Mouse (Mus musculus) thymus, adult 2 months (tissue): ENCODE results near the gene B3galt1. TPM values are rescaled to one million over a fixed set of nuclear protein-coding genes. Genes with fewer than 3 reads are reported as not detected.

ENCODE experiments used
- DNase-seq: peaks from one replicate; pipeline ENCODE4 v3.0.0; 2021
- H3K27ac ChIP-seq: fragments of 200-500 bp; 2 replicates; pipeline ENCODE4 v1.5.1; 2012; ENCODE audit warnings: low read length, control low read depth; ENCODE audit not compliant: control insufficient read depth, insufficient read depth
- H3K27me3 ChIP-seq: fragments of 200-500 bp; 2 replicates; pipeline ENCODE4 v1.6.1; 2012; ENCODE audit warnings: mild to moderate bottlenecking, low read length, moderate library complexity, mixed read lengths; ENCODE audit not compliant: control insufficient read depth, insufficient read depth
- H3K36me3 ChIP-seq: fragments of 200-500 bp; 2 replicates; pipeline ENCODE4 v1.6.1; 2012; ENCODE audit warnings: mild to moderate bottlenecking, low read length, moderate library complexity; ENCODE audit not compliant: control insufficient read depth, insufficient read depth
- H3K4me1 ChIP-seq: fragments of 200-500 bp; replicated peaks from 2 replicates; pipeline ENCODE4 v1.6.1; 2012; ENCODE audit warnings: low read length; ENCODE audit not compliant: control insufficient read depth, insufficient read depth
- H3K4me3 ChIP-seq: fragments of 200-500 bp; 2 replicates; pipeline ENCODE4 v1.5.1; 2012; ENCODE audit warnings: mild to moderate bottlenecking, low read length, control low read depth, moderate library complexity; ENCODE audit not compliant: control insufficient read depth, insufficient read depth
- CTCF ChIP-seq: fragments of 200-500 bp; IDR thresholded peaks from 2 replicates; pipeline ENCODE4 v1.5.1; 2012; ENCODE audit warnings: mild to moderate bottlenecking, control low read depth, low read length, moderate library complexity, borderline replicate concordance; ENCODE audit not compliant: control insufficient read depth, poor library complexity, insufficient read depth; ENCODE audit errors: extremely low read depth
- POLR2A ChIP-seq: fragments of 200-500 bp; IDR thresholded peaks from 2 replicates; pipeline ENCODE4 v1.6.1; 2012; ENCODE audit warnings: mild to moderate bottlenecking, low read length, control low read depth, moderate library complexity; ENCODE audit not compliant: control insufficient read depth, poor library complexity, insufficient read depth; ENCODE audit errors: extremely low read depth
- WGBS: fragments of 180-500 bp; shearing (Covaris S2); methylation state at CpG from one replicate; pipeline ENCODE4 v1.1.7; 2018; 5-methylcytosine and 5-hydroxymethylcytosine counted together
- polyA plus RNA-seq: library from polyadenylated mRNA; depleted of rRNA; stranded (reverse); fragments of >200 nt; gene quantifications from 2 replicates; pipeline ENCODE4 v1.2.3, GENCODE M21; 2012

B3galt1 gene
- polyA plus RNA-seq, 1 experiment = 0.04 TPM

DNA sequence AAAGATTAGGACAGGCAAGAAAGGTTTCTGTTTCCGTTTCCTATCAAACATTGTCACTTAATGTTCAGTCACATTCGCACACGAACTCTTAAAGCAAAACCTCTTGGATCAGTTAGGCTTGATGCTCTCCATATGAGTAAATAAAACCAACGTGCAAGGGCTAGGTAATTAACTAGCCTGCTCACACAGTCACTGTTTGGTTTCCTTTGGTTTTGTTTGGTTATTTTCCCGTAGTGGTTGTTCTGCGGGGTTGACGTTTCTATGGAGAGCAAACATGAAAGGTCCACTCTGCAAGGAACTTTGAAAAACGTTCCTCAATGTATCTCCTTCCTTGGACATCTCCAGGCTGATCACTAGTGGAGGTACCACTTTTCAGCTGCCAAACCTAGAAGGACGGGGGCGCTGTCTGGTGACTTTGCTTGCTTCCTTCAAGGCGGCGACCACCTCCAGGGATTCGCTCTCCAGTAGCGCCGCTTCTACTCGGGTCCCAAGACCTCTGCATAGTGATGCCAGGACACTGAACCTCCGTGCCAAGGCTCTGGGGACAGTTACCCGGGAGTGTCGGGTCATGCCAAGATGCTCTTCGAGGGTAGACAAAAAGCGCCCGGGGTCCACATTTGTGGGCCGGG lies 706 bp upstream of the B3galt1 start:
- H3K4me3 ChIP-seq = no peak overlapping the region
- peaks cover 6% of the 10 kb centered on the region for H3K27me3 ChIP-seq
- 6% methylated on average over 23 of the region's 23 CpGs for WGBS
- DNase-seq = no peak
- no peak for TF ChIP-seq POLR2A
- TF ChIP-seq CTCF = no peak
- H3K27ac ChIP-seq = no peak overlapping the region
- H3K4me1 ChIP-seq = no peaks in the 10 kb centered on the region
- no peaks in the 10 kb centered on the region for H3K36me3 ChIP-seq

DNA sequence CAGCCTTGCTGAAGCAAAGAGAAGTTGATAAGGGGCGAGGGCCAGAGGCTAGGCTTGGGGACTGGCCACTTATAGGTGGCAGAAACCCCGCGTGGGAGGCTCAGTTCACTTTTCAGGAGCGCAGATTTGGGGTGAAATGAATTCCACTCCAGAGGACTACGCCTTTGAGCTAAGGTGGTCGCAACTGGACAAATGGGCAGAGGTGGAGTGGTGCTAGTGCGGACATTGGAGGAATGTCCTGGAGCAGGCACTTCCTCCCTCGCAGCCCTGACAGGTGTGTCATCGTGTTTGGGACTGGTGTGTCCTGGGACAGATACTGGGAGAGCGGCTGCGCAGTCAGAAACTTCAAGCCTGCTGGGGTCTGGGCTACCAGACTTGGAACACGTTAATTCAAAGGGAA lies 895 bp downstream of the B3galt1 start:
- Histone ChIP-seq H3K4me3 (no peak overlapping the region), H3K36me3 (no peaks in the 10 kb centered on the region), H3K27me3 (peaks cover 6% of the 10 kb centered on the region), H3K27ac (no peak overlapping the region), H3K4me1 (no peaks in the 10 kb centered on the region)
- TF ChIP-seq CTCF = no peak
- DNase-seq = no peak
- WGBS = 9% methylated on average over 12 of the region's 12 CpGs

DNA sequence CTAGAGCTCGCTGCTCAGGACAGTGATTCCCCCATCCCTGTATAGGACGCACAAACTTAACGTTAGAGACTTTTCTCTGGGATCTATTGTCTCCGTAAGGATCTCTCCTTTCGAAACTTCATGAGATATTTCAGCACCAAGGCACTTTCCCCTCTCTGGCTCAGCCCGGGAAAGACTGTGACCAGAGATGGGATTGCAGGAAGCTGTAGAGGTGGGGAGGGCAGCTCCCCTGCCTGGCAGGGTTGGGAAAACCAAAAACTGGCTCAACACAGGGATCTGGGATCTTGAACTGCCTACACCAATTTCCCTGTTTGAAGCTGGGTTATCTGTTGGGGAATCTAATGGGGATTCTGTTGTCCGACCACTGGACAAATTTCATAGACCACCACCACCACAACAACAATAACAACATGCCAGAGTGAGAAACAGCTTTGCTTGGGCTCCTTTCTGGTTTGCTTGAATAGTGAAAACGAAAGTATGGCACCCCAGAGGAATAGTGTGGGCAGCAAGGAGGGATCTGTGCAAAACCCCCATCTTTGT lies 1.5 kb downstream of the B3galt1 start:
- Histone ChIP-seq H3K27ac (no peak overlapping the region), H3K4me3 (no peak overlapping the region), H3K27me3 (peaks cover 6% of the 10 kb centered on the region), H3K36me3 (no peaks in the 10 kb centered on the region), H3K4me1 (no peaks in the 10 kb centered on the region)
- no peak for TF ChIP-seq POLR2A
- no peak for TF ChIP-seq CTCF
- DNase-seq = no peak
- WGBS = 22% methylated on average over 8 of the region's 8 CpGs

DNA sequence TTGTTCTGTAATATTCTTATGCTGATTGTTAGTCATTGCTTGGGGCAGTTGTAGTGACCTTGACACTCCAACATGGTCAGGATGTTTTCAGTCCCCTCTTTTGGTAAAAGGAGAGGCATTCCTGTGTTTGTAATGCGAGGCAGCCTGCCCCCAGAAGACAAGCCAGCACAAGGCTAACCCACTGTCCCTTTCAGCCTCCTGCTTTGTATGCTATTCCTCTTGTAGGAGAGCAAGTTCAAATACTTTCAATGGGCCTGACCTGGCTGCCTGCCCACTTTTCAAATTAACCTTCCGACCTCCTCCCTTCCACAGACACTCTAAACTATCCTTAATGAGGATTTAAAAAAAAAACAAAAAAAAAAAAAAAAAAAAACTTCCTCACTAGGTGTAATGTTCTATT lies 11.0 kb downstream of the B3galt1 start:
- Histone ChIP-seq H3K4me1 (no peaks in the 10 kb centered on the region), H3K27me3 (no peaks in the 10 kb centered on the region), H3K27ac (no peak overlapping the region), H3K36me3 (no peaks in the 10 kb centered on the region), H3K4me3 (no peak overlapping the region)
- 84% methylated on average over 2 of the region's 2 CpGs for WGBS
- DNase-seq = no peak
- TF ChIP-seq POLR2A (no peak), CTCF (no peak)

DNA sequence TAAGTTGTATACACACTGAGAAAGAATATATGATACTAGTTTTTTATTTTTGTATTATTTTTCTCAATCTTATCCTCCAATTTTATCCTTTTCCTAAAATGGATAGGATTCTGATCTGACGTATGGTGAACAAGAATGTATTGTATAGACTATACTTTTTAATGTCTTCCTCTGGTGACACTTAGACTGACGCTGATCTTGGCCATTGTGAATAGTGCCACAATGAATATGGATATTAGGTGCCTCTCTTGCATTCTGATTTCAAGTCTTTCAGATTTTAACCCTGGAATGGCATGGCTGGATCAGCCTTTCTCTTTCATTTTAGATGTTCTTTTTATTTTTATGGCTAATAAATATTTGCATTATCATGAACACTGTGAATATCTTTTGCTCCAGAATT lies 17.4 kb downstream of the B3galt1 start:
- no peaks in the 10 kb centered on the region for H3K4me1 ChIP-seq
- H3K27ac ChIP-seq = no peak overlapping the region
- 82% methylated on average over 2 of the region's 2 CpGs for WGBS
- H3K27me3 ChIP-seq = no peaks in the 10 kb centered on the region
- no peak for DNase-seq
- no peak overlapping the region for H3K4me3 ChIP-seq
- no peaks in the 10 kb centered on the region for H3K36me3 ChIP-seq
- TF ChIP-seq POLR2A (no peak), CTCF (no peak)

DNA sequence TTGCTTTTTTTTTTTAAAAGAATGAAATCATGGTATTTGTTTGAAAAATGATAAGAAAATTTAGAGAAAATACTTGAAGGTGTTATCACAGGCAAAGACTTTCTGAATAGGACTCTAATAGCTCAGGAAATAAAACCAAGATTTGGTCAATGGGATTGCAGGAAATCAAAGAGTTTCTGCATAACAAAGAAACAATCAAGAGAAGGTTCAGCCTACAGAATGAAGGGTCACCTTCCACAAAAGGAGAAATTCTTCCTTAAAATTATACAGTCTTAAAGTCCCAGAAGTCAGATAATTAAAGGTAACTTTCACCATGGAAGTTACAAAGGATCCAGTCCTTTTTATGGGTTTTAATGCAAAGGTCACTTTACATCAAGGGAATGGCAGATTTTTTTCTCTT lies 24.7 kb downstream of the B3galt1 start:
- no peak for DNase-seq
- TF ChIP-seq POLR2A (no peak), CTCF (no peak)
- H3K27me3 ChIP-seq = no peaks in the 10 kb centered on the region
- H3K36me3 ChIP-seq = no peaks in the 10 kb centered on the region
- no peak overlapping the region for H3K27ac ChIP-seq
- no peaks in the 10 kb centered on the region for H3K4me1 ChIP-seq
- H3K4me3 ChIP-seq = no peak overlapping the region
